Mouse (Mus musculus) cortical plate, adult 2 months (tissue): ENCODE measurements at regions not wholly inside any gene's neighbourhood (a gene's known extent, or its start where the extent isn't known, plus 50 kb on each side); places are given as distances from the start of the nearest gene placed in this dataset.

Experiments
- H3K27ac ChIP-seq: fragments of 200-500 bp; 2 replicates; pipeline ENCODE4 v1.5.1; 2012; ENCODE audit warnings: low read length, control low read depth, inconsistent platforms; ENCODE audit not compliant: insufficient read depth
- H3K4me1 ChIP-seq: fragments of 200-500 bp; 2 replicates; pipeline ENCODE4 v1.6.1; 2011; ENCODE audit warnings: low read length; ENCODE audit not compliant: control insufficient read depth, insufficient read depth
- H3K4me3 ChIP-seq: fragments of 200-500 bp; 2 replicates; pipeline ENCODE4 v1.5.1; 2011; ENCODE audit warnings: mild to moderate bottlenecking, low read length, control low read depth; ENCODE audit not compliant: insufficient read depth
- CTCF ChIP-seq: fragments of 200-500 bp; IDR thresholded peaks from 2 replicates; pipeline ENCODE4 v1.5.1; 2011; ENCODE audit warnings: mild to moderate bottlenecking, control low read depth, low read length; ENCODE audit not compliant: insufficient read depth; ENCODE audit errors: extremely low read depth
- POLR2A ChIP-seq: fragments of 200-500 bp; IDR thresholded peaks from 2 replicates; pipeline ENCODE4 v1.6.1; 2011; ENCODE audit warnings: mild to moderate bottlenecking, low read length, control low read depth; ENCODE audit not compliant: insufficient read depth; ENCODE audit errors: extremely low read depth

DNA sequence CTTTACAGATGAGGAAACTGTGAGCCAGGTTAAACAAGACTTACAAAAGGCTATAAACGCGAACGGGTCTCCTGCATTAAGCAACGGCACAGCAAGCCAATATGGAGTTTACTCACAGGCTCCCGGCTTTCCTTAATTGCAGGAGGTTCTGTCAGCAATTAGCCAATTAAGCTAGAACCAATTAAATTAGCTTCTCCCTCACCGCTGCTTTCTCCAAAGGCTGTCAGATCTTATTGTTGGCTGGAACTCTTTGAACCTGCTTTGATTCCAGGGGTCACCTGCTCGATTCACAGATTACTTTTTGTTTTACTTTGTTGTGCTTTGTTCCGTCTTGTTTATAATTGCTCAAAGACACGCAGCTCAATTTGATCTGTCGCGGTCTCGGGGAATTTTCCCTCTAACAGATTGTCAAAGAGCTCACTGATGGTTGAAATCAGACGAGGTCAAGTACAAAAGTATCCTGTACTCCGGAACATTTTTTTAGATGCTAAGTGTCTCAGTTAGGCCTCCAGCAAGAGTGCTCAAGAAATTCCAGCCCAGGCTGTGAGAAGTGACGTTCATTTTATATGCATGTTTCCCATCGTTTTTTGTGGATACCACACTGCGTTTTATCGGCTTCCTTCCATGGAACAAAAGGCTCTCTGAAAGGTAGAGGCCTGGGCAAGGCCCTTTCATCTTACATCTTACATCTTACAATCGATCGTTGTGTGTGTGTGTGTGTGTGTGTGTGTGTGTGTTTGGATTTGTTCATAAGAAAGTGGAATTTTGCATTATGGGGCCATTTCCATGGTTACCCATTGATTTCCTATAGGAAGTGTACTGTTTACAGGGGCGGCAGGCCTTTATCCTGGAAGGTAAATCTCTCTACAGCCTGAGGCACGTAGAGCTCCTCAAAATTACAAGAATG is 181.9 kb downstream of the Lrrn1 start:
- no peak for TF ChIP-seq POLR2A
- TF ChIP-seq CTCF = no peak
- Histone ChIP-seq H3K27ac (no peak overlapping the region), H3K4me1 (no peaks in the 10 kb centered on the region), H3K4me3 (no peak overlapping the region)

DNA sequence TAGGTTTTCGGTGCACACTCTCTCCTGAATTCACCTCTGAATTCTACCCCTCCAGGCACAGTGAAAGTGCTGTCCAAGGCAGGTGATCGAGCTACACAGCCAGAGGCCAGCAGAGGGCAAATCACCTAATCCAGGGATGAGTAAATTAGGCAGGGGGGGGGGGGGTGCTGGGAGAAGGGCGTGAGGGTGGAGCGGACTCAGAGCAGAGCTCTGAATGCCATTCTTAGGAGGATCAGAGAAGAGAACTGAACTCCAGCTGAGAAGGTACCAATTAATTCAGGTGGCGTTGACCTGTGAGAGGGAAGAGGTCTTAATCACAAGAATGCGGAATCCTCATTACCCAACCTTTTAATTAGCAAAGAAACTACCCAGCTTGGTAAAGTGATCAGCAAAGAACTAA is 183.5 kb downstream of the Lrrn1 start:
- Histone ChIP-seq H3K4me1 (no peaks in the 10 kb centered on the region), H3K27ac (no peak overlapping the region), H3K4me3 (no peak overlapping the region)
- no peak for TF ChIP-seq CTCF
- TF ChIP-seq POLR2A = no peak

DNA sequence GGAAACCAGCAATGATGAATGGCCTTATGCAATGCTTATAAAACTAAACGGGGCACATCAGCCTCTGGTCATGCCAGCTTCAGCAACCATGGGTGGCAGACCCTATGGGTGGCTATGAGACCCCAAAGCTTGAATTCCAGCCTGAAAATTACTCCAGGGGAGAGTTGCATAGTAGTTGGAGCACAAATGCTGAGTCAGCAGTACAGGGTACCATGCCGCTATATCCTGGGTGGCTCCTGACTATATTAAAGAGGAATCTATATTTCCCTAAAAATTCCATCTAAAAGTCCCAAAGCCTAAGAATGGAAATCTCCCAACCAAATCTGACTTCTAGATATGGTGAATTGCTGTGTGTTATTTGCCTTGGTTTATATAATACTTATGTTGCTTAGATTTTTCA is 187.6 kb downstream of the Lrrn1 start:
- TF ChIP-seq CTCF (no peak), POLR2A (no peak)
- Histone ChIP-seq H3K4me3 (no peak overlapping the region), H3K4me1 (no peaks in the 10 kb centered on the region), H3K27ac (no peak overlapping the region)

DNA sequence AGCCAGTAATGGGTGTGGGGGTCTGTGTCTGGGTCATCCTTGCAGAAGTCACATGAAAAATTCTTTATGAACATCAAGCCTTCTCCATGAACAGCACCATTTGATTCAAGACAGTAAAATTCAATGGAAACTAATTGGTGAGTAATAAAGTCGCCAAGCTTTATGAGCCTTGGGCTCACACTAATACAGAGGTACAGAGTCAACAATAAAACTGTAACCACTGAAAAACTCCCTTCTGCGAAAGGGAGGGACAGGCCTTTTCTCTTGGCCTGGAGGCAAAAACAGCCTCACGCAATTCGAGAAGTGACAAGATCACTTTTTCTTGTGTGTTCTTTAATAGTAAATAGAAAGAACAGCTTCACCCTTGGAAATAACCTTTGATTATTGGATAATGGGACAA is 200.7 kb downstream of the Lrrn1 start:
- Histone ChIP-seq H3K4me3 (no peak overlapping the region), H3K27ac (no peak overlapping the region), H3K4me1 (no peaks in the 10 kb centered on the region)
- no peak for TF ChIP-seq POLR2A
- no peak for TF ChIP-seq CTCF

DNA sequence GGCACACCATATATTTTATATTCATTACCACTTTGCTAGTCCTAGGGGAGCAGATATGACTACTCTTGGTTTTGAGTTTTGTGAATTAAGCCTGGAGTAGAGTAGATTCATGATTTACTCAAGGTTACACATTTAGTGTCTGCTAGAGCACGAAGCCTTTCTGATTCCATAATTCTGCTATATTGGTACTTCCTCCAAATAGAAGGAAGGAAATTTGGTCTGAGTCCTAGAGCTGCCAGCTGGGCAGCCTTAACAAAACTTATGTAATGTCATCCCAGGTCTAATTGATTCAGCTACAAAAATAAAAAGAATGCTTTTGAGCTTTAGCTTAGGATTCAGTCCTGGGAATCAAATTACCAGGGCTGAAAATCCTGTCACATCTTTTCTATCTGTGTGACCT is 205.2 kb downstream of the Lrrn1 start:
- no peaks in the 10 kb centered on the region for H3K4me1 ChIP-seq
- H3K27ac ChIP-seq = no peak overlapping the region
- no peak for TF ChIP-seq POLR2A
- TF ChIP-seq CTCF = no peak
- no peak overlapping the region for H3K4me3 ChIP-seq

DNA sequence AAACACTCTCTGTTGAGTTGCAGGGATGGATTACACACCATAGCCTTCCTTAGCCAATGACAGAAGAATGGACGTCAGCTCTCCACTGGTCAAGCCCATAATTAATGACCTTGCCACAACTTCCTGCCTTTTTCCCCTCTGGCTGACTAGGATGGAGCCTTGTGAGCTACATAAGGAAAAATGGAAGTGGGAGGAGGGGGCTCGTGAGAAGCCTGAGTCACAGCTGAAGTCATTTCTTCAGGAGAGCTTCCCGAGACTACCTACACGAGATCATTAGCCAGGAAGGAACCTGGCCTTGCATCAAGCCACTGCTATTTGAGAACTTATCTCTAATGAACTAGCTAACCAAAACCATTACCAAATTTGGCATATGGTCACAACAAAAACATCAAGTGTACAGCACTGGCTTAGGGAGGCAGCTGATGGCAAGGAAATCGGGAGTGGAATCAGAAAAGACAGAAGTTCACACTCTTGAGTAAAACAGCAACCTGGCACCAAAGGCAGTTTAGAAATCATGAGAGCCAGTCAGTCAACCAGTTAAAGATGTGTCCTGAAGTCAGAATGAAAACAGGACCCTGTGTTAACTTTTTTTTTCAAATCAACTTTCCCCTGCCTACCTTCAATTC is 219.7 kb downstream of the Lrrn1 start:
- TF ChIP-seq CTCF (no peak), POLR2A (no peak)
- Histone ChIP-seq H3K27ac (no peak overlapping the region), H3K4me3 (no peak overlapping the region), H3K4me1 (no peaks in the 10 kb centered on the region)

DNA sequence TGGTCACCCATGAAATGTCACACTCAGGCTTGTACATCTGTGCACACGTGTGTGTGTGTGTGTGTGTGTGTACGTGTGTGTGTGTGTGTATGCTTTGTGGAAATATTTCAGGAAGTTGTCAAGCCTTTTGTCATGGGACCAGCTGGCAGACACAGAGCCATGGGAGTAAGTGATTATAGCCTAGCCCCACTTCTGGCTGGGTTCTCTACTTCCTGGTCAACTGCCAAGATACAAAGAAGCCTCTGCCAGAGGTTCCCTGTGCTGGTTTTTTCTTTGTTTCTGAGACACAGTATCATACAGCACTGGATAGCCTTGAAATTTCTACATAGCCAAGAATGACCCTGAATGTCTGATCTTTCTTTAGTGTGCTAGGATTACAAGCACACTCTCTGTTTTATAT is 220.2 kb downstream of the Lrrn1 start:
- no peak for TF ChIP-seq POLR2A
- TF ChIP-seq CTCF = no peak
- no peaks in the 10 kb centered on the region for H3K4me1 ChIP-seq
- H3K27ac ChIP-seq = no peak overlapping the region
- no peak overlapping the region for H3K4me3 ChIP-seq

DNA sequence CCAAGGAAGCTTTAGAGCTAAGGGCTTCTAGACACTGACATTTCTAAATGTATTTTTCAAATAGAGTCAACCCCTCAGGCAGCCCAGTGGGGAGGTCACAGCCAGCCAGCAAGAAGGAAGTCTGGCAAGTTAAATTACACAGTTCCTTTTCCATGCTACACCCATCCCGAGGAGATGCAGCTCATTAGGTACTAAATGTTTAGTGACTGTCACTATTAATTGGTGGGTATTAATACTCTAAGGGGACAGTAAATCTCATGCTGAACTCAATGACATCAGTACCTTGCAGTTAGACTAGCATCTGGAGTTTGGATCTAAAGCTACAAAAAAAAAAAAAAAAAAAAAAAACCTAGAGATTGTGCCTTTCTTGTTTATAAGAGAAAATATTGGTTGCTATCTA is 222.6 kb downstream of the Lrrn1 start:
- Histone ChIP-seq H3K4me3 (no peak overlapping the region), H3K4me1 (no peaks in the 10 kb centered on the region), H3K27ac (no peak overlapping the region)
- TF ChIP-seq CTCF (no peak), POLR2A (no peak)

DNA sequence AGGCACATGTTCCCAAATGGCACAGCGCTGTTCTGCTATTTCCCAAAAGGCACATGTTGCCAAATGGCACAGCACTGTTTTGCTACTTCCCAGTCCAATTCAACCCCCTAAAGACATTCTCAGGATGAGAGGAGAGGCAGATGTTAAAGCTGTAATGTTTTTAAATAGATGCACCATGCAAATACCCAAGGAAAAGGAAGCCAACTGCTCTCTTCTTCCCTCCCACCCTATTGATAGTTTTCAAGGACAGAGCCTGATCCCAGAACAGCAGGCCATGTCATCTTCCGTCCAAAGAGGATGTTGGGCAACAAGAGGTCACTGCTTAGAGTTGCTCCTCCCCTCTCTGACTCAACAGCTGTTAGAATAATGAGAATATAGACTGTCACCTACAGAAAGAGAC is 225.6 kb downstream of the Lrrn1 start:
- Histone ChIP-seq H3K4me1 (no peaks in the 10 kb centered on the region), H3K27ac (no peak overlapping the region), H3K4me3 (no peak overlapping the region)
- no peak for TF ChIP-seq CTCF
- TF ChIP-seq POLR2A = no peak
